Comparison of ENCODE assay signal across 26 mouse cellular contexts in genomic region chr2:131757183-131757903, GRCm38 (mm10).
A peak's percentile ranks its signal among the peaks of the same experiment; 100 is the strongest.
DNase-seq lines count a peak whose midpoint lies in the region; ATAC-seq and TF ChIP-seq lines count a peak whose summit lies in the region.
"Had no signal": no experiment of that assay in that cellular context is flagged by ENCODE, and none has a peak within 500 bp of the region (broad histone marks: within the 10 kb centered on the region; RNA-seq: fewer than 3 reads in every experiment).

No protein-coding gene starts in this region.

- H3K27ac ChIP-seq in liver, adult 2 months (replicated peaks; ENCODE audit: insufficient read depth, low read depth, low read length), result no peak overlapping the region
- no peak overlapping the region for H3K27ac ChIP-seq in MEL (ENCODE audit: control insufficient read depth, low read depth, low read length)
- peak overlapping the region; percentile 17; the same call in 1 of the 2 replicates for H3K27ac ChIP-seq in bone marrow macrophage, adult 2 months (ENCODE audit: insufficient read depth, low read depth, low read length)
- H3K27ac ChIP-seq: embryonic facial prominence, embryonic 10.5 days; embryonic facial prominence, embryonic 13.5 days; forebrain, embryonic 10.5 days; forebrain, embryonic 13.5 days; hindbrain, embryonic 14.5 days; hindbrain, postnatal 0 days had no signal

- H3K79me2 ChIP-seq in liver, adult 2 months (ENCODE audit: control insufficient read depth, insufficient read depth, low read length), result no peaks in the 10 kb centered on the region
- H3K79me2 ChIP-seq in MEL (ENCODE audit: control insufficient read depth, insufficient read depth, low read length, poor library complexity), result no peaks in the 10 kb centered on the region

- no peaks in the 10 kb centered on the region for H3K27me3 ChIP-seq in liver, adult 2 months (ENCODE audit: control insufficient read depth, insufficient read depth, low read length)
- no peaks in the 10 kb centered on the region; a peak in 1 of 4 replicates for H3K27me3 ChIP-seq in MEL (ENCODE audit: control insufficient read depth in 1 of 2, insufficient read depth in 2 of 2, low read length in 2 of 2)
- H3K27me3 ChIP-seq: embryonic facial prominence, embryonic 13.5 days; forebrain, embryonic 13.5 days had no signal

- no peak for TF ChIP-seq POLR2A in liver, adult 2 months (IDR thresholded peaks at IDR 0.05; ENCODE audit: extremely low read depth, insufficient read depth, low read length)
- no peak for TF ChIP-seq POLR2A in MEL (IDR thresholded peaks at IDR 0.05; ENCODE audit: control insufficient read depth in 1 of 2, insufficient read depth in 1 of 2, low read depth in 1 of 2, low read length in 2 of 2, poor library complexity in 1 of 2)
- no peak for TF ChIP-seq POLR2A in bone marrow macrophage, adult 2 months (IDR thresholded peaks at IDR 0.05; ENCODE audit: borderline replicate concordance, low read depth, low read length)

- 42% methylated on average over 7 of the region's 7 CpGs for WGBS in liver, adult 2 months

- no peak for TF ChIP-seq CTCF in liver, adult 2 months (IDR thresholded peaks at IDR 0.05; ENCODE audit: low read depth, low read length)
- no peak for TF ChIP-seq CTCF in MEL (IDR thresholded peaks at IDR 0.05 in 2 of 3, conservative IDR thresholded peaks at IDR 0.05 in 1 of 3; ENCODE audit: control insufficient read depth in 1 of 3, insufficient read depth in 1 of 3, low read depth in 2 of 3, low read length in 3 of 3, poor library complexity in 1 of 3, severe bottlenecking in 1 of 3)
- no peak for TF ChIP-seq CTCF in bone marrow macrophage, adult 2 months (IDR thresholded peaks at IDR 0.05; ENCODE audit: low read depth, low read length)

- no peaks in the 10 kb centered on the region for H3K4me1 ChIP-seq in liver, adult 2 months (ENCODE audit: control insufficient read depth, insufficient read depth, low read length)
- H3K4me1 ChIP-seq in MEL (ENCODE audit: control insufficient read depth in 1 of 2, insufficient read depth in 2 of 2, low read length in 2 of 2), result no peaks in the 10 kb centered on the region
- peaks cover 3% of the 10 kb centered on the region; the same call in 1 of the 2 replicates for H3K4me1 ChIP-seq in bone marrow macrophage, adult 2 months (ENCODE audit: control insufficient read depth, insufficient read depth, low read length)
- H3K4me1 ChIP-seq: embryonic facial prominence, embryonic 10.5 days; embryonic facial prominence, embryonic 13.5 days; forebrain, embryonic 10.5 days; forebrain, embryonic 13.5 days had no signal

- no peak for TF ChIP-seq RAD21 in MEL (IDR thresholded peaks at IDR 0.05; ENCODE audit: low read depth, low read length)

- H3K9ac ChIP-seq in liver, adult 2 months (ENCODE audit: low read depth, low read length), result no peak overlapping the region
- no peak overlapping the region for H3K9ac ChIP-seq in MEL (ENCODE audit: control insufficient read depth, low read depth, low read length, poor library complexity, severe bottlenecking)
- H3K9ac ChIP-seq: embryonic facial prominence, embryonic 13.5 days; forebrain, embryonic 13.5 days; hindbrain, embryonic 14.5 days had no signal

- no peaks in the 10 kb centered on the region for H3K9me3 ChIP-seq in MEL (replicated peaks; ENCODE audit: insufficient read depth, low read length)
- H3K9me3 ChIP-seq: embryonic facial prominence, embryonic 10.5 days; embryonic facial prominence, embryonic 13.5 days; forebrain, embryonic 10.5 days; forebrain, embryonic 13.5 days had no signal

- H3K4me3 ChIP-seq in liver, adult 2 months (ENCODE audit: insufficient read depth, low read depth, low read length), result no peak overlapping the region
- H3K4me3 ChIP-seq in MEL (ENCODE audit: control insufficient read depth in 1 of 2, insufficient read depth in 1 of 2, low read depth in 2 of 2, low read length in 2 of 2), result no peak overlapping the region
- no peak overlapping the region for H3K4me3 ChIP-seq in bone marrow macrophage, adult 2 months (ENCODE audit: insufficient read depth, low read length)
- H3K4me3 ChIP-seq: embryonic facial prominence, embryonic 10.5 days; embryonic facial prominence, embryonic 13.5 days; erythroblast, embryonic 14.5 days; forebrain, embryonic 10.5 days; forebrain, embryonic 13.5 days had no signal

- peak; percentile 42 to 58; a peak in 1 of 4 replicates for ATAC-seq in hematopoietic stem cell, adult 5-6 weeks (replicated peaks in 1 of 2; ENCODE audit: insufficient read depth in 1 of 2, low FRiP score in 2 of 2, low TSS enrichment in 1 of 2, low read depth in 1 of 2, poor library complexity in 2 of 2, severe bottlenecking in 2 of 2)
- ATAC-seq: activated CD4-positive, CD25-positive, alpha-beta regulatory T cell, adult 4 months; forebrain, embryonic 13.5 days; forebrain, embryonic 16.5 days; hindbrain, postnatal 0 days; inflammation-experienced regulatory T-cells, adult 6 months; intestine, embryonic 16.5 days had no signal

- H3K36me3 ChIP-seq in liver, adult 2 months (ENCODE audit: control insufficient read depth, insufficient read depth, low read length), result no peaks in the 10 kb centered on the region
- no peaks in the 10 kb centered on the region for H3K36me3 ChIP-seq in MEL (ENCODE audit: control insufficient read depth in 1 of 2, insufficient read depth in 2 of 2, low read length in 2 of 2)
- H3K36me3 ChIP-seq: embryonic facial prominence, embryonic 10.5 days; embryonic facial prominence, embryonic 13.5 days; forebrain, embryonic 10.5 days had no signal

- DNase-seq in liver, adult 2 months (ENCODE audit: extremely low read depth, low read depth, low spot score), result peak; percentile 75
- DNase-seq in liver, result no peak
- DNase-seq in MEL (ENCODE audit: low read depth, low spot score), result peak; percentile 68
- DNase-seq in spleen, postnatal 10 days (ENCODE audit: low spot score in 2 of 2), result no peak
- no peak for DNase-seq in MN1 (ENCODE audit: low spot score)
- DNase-seq in cerebellum, adult 9-11 months, result no peak
- DNase-seq: adrenal gland, postnatal 14 days; cerebellum, adult 11-12 months; cerebellum, adult 8-10 months; cerebellum, postnatal 14 days; embryo, embryonic 11 days; gastrocnemius, postnatal 25 days; kidney, adult 18-20 months had no signal

- TF ChIP-seq EP300 in MEL (IDR thresholded peaks at IDR 0.05; ENCODE audit: low read depth in 1 of 2, low read length in 2 of 2), result no peak

TF ChIP-seq in MEL, 35 proteins besides CTCF, POLR2A, EP300 and RAD21:
- TF ChIP-seq MAX (IDR thresholded peaks at IDR 0.05; ENCODE audit: low read length) (no peak), ZC3H11A (IDR thresholded peaks at IDR 0.05; ENCODE audit: low read depth, low read length) (no peak), JUND (IDR thresholded peaks at IDR 0.05; ENCODE audit: low read depth, low read length) (no peak), GATA1 (IDR thresholded peaks at IDR 0.05; ENCODE audit: low read depth, low read length) (no peak)

Comparison
In these comparisons a context has a peak if more than half of its experiments do, and no peak if none do; other contexts are left out.
1. DNase-seq: peak in liver, adult 2 months (single experiment) and MEL (single experiment); none in liver (single experiment), spleen, postnatal 10 days (0 of 2), MN1 (single experiment) and cerebellum, adult 9-11 months (single experiment).